Mouse (Mus musculus): ENCODE data around the gene Edem1.

Edem1 gene

GRCm38 (mm10) chr6:108828234-108828868, at the start of gene Edem1:
Gene Edem1 (plus strand): TSS chr6:108828641.
- peak; percentile 98 for DNase-seq (ENCODE audit: low spot score in 2 of 2)

DNA sequence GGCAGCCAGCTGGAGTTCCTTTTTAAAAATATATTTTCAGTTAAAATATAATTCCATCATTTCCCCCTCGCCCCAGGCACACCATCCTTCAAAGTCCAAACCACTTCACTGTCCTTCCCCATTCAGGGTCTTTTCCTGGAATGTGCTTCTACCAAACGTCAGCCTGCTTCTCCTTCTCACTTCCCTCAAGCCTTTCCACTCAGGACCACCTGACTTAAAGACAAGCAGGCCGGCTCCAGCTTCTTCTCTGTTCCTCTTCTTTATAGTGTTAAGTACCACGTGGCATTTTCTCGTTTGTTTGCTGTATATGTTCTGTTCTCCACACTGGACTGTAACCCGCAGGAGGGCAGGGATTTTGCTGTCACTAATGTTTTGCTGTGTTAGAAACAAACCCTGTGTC, 46.6 kb upstream of the Edem1 start:
- DNase-seq (ENCODE audit: low spot score in 2 of 2), result peak in 1 of 2 experiments; percentile 38

GRCm38 (mm10) chr6:108782526-108783183, 45.8 kb upstream of the Edem1 start, which contains the start of gene Arl8b:
Gene Arl8b (plus strand): TSS chr6:108783099.
- peak; percentile 96 to 99 for DNase-seq (ENCODE audit: low spot score in 2 of 2)

DNA sequence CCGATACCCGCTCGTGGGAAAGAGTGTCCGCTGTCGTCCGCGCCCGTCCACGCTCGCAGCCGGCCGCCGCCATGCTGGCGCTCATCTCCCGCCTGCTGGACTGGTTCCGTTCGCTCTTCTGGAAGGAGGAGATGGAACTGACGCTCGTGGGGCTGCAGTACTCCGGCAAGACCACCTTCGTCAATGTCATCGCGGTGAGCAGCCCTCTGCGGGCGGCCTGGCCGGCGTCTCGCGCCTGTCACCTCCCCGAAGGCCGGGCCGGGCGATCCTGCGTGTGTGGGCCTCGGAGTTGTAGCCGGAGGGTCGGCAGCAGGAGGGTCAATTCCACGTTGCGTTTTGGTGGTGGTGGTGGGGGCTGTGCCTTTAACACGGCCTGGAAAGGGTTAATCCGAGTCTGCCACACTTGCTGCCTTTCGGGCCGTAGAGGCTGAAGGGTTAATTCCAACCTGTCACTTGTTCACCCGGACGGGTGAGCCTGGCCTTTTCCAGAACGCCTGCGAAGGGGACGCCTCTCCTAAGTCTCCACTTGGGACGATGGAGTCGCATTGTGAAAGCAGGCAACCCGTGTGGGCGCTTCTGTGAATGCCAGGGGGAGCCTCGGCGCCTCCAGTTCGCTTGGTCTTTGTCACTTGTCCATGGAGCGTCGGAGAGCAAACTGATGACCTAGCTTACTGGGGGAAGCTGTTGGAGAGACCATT, 45.1 kb upstream of the Edem1 start:
- peak in 1 of 2 experiments; percentile 23 for DNase-seq (ENCODE audit: low spot score in 2 of 2)

GRCm38 (mm10) chr6:108784056-108784455, 44.4 kb upstream of the Edem1 start:
- no peak for DNase-seq (ENCODE audit: low spot score in 2 of 2)

- DNase-seq (ENCODE audit: low spot score in 2 of 2), result no peak
These were observed 43.6 kb upstream of the Edem1 start for GRCm38 (mm10) chr6:108784796-108785195.

GRCm38 (mm10) chr6:108785551-108785950, 42.9 kb upstream of the Edem1 start:
- DNase-seq (ENCODE audit: low spot score in 2 of 2), result no peak

GRCm38 (mm10) chr6:108791498-108791897, 36.9 kb upstream of the Edem1 start:
- DNase-seq (ENCODE audit: low spot score in 2 of 2), result no peak

DNA sequence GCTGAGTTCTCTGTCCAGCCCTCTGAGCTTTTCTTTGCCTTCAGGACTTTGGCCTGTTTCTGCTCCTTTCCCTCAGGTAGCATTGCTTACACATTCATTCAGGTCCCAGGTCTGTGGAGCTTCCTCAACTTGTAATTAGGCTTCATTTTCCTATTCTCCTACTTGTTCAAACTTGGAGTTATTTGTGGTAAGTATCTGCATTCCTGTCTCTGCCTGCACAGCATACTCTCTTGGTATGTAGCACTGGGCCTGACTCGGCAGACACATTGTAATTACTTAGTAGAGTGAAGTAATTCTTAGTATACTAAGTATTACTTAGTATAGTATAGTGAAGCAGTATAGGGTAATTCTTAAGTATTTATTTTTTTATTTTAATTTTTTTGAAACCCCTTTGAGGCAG, 32.5 kb upstream of the Edem1 start:
- DNase-seq (ENCODE audit: low spot score in 2 of 2), result no peak

DNA sequence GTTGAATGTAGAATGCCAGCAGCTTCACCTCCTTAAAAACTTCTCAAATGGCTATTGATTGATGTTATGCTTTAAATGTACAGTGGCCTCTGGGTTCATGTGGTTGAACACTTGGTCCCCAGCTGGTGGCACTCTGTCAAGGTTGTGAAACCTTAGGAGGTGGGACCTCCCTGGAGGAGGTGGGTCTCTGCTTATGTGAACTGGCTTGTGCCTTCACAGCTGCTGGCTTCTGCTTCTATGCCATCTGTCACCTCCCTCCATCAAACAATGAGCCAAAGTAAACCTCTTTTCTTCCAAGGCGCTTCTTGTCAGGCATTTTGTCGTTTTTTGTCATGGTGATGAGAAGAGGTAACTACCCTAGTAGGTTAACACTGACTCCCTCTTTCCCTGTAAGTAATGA, 31.7 kb upstream of the Edem1 start:
- no peak for DNase-seq (ENCODE audit: low spot score in 2 of 2)

DNA sequence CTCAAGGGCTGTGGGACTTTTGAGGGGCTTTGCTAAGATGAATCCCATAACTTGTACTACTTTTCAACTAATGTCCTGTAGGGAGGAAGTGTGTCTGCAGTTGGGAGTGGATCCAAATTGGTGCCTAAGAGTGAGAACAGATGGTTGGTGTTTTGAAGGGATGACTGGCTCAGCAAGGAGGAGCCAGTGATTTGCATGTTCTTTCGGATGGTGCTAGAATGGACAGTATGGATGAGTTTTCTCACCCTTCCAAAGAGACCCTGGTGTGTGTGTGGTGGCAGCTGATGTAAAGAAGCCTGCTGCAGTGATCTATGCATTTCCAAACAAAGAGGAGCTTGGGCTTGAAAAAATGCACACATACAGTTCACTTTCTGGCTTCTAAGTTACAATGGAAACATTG, 23.2 kb upstream of the Edem1 start:
- no peak for DNase-seq (ENCODE audit: low spot score in 2 of 2)

- no peak for DNase-seq (ENCODE audit: low spot score in 2 of 2)
These were observed 22.6 kb upstream of the Edem1 start for GRCm38 (mm10) chr6:108805871-108806270.

DNA sequence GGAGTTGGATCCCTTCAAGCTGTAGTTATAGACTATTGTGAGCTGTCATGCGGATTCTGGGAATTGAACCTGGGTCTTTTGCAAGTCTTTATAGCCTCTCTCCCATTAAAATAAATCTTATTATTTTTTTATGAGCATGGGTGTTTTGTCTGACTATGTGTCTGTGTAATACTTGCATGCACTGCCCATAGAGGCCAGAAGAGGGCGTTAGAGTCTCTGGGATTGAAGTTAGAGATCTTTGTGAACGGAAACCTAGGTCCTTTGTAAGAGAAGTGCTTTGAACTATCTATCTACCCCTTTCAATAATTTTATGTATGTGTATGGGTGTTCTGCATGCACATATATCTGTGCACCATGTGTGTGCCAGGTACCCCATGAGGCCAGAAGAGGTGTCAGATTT, 21.0 kb upstream of the Edem1 start:
- no peak for DNase-seq (ENCODE audit: low spot score in 2 of 2)

DNA sequence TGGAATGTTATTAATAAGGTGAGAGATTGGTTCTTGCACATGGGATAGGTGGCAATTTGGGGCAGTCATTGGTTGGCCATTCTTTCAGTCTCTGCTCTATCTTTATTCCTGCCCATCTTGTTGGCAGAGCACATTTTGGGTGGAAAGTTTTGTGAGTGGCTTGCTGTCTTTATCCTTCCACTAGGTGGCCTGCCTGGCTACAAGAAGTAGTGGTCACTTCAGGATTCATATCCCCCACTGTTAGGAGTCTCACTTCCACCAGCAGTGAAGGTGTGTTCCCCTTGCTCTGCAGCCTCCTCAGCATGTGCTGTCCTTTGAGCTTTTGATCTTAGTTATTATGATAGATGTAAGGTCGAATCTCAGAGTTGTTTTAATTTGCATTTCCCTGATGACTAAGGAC, 19.7 kb upstream of the Edem1 start:
- DNase-seq (ENCODE audit: low spot score in 2 of 2), result no peak

- DNase-seq (ENCODE audit: low spot score in 2 of 2), result no peak
These were observed 18.2 kb upstream of the Edem1 start for GRCm38 (mm10) chr6:108810237-108810636.

DNA sequence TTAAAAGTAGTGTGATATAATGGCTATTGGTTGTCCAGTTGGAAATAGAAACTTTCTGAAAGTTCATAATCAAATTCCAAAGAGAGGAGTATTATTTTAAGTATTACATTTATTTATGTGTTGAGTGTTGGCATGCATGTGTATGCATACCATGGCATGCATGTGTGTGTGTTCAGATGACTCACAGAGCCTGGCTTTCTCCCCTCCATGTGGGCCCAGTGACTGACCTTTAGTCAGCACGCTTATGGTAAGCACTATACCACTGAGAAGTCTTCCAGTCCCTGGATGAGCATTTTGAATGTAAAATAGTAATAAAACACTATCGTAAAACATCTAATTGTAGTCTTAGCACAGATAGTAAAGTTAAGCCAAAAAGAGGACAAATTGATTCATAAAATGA, 16.3 kb upstream of the Edem1 start:
- no peak for DNase-seq (ENCODE audit: low spot score in 2 of 2)

DNA sequence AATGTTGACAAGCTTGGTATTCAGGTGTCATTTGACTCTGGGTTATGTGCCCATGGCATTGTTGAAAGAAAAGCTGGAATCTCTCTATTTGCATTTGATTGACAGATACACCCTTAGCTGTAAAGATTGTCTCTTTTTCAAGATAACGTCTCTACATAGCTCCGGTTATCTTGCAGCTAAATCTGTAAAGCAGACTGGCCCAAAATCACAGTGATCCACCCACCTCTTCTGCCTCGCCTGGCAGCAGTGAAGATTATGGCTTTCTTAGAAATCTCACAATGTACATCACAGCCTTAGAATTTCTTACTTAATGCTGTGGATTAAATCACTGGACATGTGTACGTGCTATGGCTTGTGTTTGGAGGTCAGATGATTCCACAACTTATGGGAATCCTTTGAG, 10.9 kb upstream of the Edem1 start:
- DNase-seq (ENCODE audit: low spot score in 2 of 2), result no peak

DNA sequence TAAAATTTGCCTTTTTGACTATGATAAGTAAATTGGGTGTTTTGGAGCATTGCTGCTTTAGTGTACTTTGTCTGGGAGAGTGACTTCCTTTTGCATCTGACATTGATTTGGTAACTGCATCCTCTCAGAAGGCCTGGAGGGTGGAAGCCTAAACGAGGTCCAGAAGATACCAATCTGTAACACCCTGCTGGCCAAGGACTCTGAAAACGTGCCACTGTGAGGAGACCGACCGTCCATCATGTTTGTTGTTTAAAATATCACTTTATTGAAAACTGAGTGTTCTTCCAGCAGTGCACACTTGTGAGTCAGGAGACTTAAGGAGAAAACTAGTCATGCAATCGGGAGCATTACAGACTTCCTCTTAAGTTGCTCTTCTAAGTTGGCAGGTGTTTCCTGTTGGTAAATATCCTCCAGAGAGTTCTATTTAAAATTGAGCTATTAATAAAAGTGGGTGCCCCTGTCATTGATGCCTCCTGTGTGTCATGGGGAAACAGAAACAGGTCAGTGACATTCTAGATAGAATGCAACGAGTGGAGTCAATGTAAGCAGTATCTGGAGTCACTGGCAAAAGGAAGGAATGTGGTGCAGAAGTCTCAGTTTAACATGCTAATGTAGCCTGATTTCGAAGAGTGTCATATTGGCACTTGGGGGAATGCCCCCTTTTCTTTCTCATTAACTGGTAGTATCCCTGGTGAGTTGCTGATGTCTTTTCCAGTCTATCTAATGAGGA, 3.5 kb upstream of the Edem1 start:
- no peak for DNase-seq (ENCODE audit: low spot score in 2 of 2)

GRCm38 (mm10) chr6:108826070-108826469, 2.4 kb upstream of the Edem1 start:
- DNase-seq (ENCODE audit: low spot score in 2 of 2), result no peak

DNA sequence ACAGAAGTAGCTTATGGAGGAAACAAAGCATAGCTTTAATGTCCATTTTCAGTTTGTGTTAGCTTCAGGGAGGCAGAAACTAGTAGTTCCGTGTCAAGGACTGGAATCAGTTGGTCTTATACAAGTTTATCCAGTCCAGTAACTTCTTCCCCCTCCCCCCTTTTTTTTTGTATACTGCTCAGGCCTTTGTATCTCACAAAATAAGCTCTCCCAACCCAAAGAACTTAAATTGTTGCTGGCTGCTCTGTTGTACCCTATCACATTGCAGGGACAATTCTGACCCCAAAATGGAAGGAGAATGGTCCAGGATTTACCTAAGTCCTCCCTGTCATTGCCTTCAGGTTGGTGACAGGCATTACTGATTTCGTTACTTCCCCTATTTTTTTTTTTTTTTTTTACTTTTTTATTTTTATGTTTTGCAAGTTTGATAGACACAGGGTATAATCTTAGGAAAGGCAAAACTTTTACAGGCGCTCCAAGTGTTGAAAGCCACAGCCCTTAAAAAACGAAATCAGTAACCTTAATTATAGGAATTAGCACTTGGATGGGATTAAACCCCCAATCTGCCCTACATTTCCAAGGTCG, 1.0 kb upstream of the Edem1 start:
- DNase-seq (ENCODE audit: low spot score in 2 of 2), result no peak

- peak in 1 of 2 experiments; percentile 44 for DNase-seq (ENCODE audit: low spot score in 2 of 2)
These were observed 431 bp downstream of the Edem1 start for GRCm38 (mm10) chr6:108828872-108829271.

Measured in spleen, postnatal 4 days (tissue).